In the genomic region with DNA sequence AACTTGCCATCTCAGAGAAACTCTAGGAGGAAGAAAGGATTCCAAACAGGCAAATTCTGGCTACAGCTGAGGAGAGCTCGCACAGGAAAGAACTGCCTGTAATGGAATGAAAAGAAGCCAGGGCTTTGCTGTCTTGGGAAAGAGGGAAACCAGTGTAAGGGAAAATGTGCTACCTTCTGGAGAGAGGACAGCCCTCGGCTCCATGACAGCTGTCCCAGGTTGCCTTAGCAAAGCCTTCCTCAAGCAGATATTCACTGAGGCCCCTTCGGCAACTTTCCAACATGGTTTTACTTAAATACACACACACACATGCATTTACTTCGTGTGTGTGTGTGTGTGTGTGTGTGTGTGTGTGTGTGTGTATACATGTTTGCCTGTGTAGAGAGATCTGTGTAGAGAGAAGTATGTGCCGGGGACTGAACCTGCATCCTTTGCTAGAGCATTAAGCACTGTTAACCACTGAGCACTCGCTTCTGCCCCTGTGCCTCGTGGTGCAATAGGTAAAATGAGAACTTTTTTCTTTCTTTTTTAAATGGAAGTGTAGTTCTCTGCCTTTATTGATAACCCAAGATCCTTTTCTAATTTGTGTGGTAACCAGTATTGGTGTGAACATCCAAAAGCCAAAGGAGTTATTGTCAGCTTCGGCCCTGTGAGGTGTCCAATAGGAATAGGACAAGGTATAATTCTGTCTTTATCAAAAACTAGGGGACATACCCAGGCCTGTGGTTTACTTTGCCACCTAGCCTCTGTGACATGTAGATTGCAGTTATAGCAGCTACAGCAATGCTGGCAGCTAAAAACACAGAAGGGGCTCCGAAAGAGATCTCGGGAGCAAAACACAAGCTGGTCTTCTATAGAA, we compare ENCODE assay signal across 8 mouse cellular contexts.
A peak's percentile ranks its signal among the peaks of the same experiment; 100 is the strongest.
DNase-seq lines count a peak whose midpoint lies in the region; ATAC-seq lines count a peak whose summit lies in the region.

No protein-coding gene starts in this region.

- peak overlapping the region; percentile 52 for H3K4me3 ChIP-seq in embryonic facial prominence, embryonic 11.5 days (ENCODE audit: low read depth, low read length)
- peak overlapping the region; percentile 45 for H3K4me3 ChIP-seq in hindbrain, embryonic 14.5 days (replicated peaks; ENCODE audit: low read length)

- H3K4me2 ChIP-seq in embryonic facial prominence, embryonic 11.5 days (ENCODE audit: low read depth, low read length), result peak overlapping the region; percentile 34
- peak overlapping the region; percentile 61 for H3K4me2 ChIP-seq in hindbrain, embryonic 14.5 days (replicated peaks)

- no peaks in the 10 kb centered on the region for H3K9me3 ChIP-seq in embryonic facial prominence, embryonic 11.5 days (replicated peaks; ENCODE audit: control insufficient read depth, low read length)
- no peaks in the 10 kb centered on the region for H3K9me3 ChIP-seq in hindbrain, embryonic 14.5 days (ENCODE audit: control insufficient read depth, low read length)

- peak overlapping the region; percentile 29 for H3K9ac ChIP-seq in embryonic facial prominence, embryonic 11.5 days (replicated peaks; ENCODE audit: low read length)
- H3K9ac ChIP-seq in hindbrain, embryonic 14.5 days, result peak overlapping the region; percentile 87

- no peaks in the 10 kb centered on the region for H3K27me3 ChIP-seq in embryonic facial prominence, embryonic 11.5 days (ENCODE audit: control insufficient read depth, insufficient read depth, low read length)
- no peaks in the 10 kb centered on the region for H3K27me3 ChIP-seq in hindbrain, embryonic 14.5 days (ENCODE audit: control insufficient read depth, insufficient read depth, low read length)

- no peaks in the 10 kb centered on the region for H3K36me3 ChIP-seq in embryonic facial prominence, embryonic 11.5 days (replicated peaks; ENCODE audit: control insufficient read depth, insufficient read depth, low read depth, low read length)
- no peaks in the 10 kb centered on the region for H3K36me3 ChIP-seq in hindbrain, embryonic 14.5 days (replicated peaks; ENCODE audit: control insufficient read depth, insufficient read depth)

- H3K4me1 ChIP-seq in embryonic facial prominence, embryonic 11.5 days (ENCODE audit: control insufficient read depth, insufficient read depth, low read length), result no peaks in the 10 kb centered on the region
- H3K4me1 ChIP-seq in hindbrain, embryonic 14.5 days (replicated peaks; ENCODE audit: control insufficient read depth, insufficient read depth, low read length), result peaks cover 15% of the 10 kb centered on the region; the same call in 1 of the 2 replicates

- 50% methylated on average over 10 of the region's 10 CpGs for WGBS in embryonic facial prominence, embryonic 11.5 days
- WGBS in hindbrain, embryonic 14.5 days, result 31% methylated on average over 9 of the region's 10 CpGs

- ATAC-seq in embryonic facial prominence, embryonic 11.5 days (replicated peaks; ENCODE audit: insufficient number of reproducible peaks, low FRiP score, low TSS enrichment, low read depth), result no peak
- peak; percentile 14; the same call in 1 of the 2 replicates for ATAC-seq in hindbrain, embryonic 14.5 days (ENCODE audit: low FRiP score)
- ATAC-seq in megakaryocyte progenitor cell, adult 5-6 weeks (replicated peaks; ENCODE audit: poor library complexity), result peak; percentile 49

- H3K27ac ChIP-seq in embryonic facial prominence, embryonic 11.5 days (replicated peaks; ENCODE audit: low read depth, low read length), result peak overlapping the region; percentile 87; the same call in 1 of the 2 replicates
- H3K27ac ChIP-seq in hindbrain, embryonic 14.5 days, result peak overlapping the region; percentile 96

- DNase-seq in kidney, adult 9 months, result peak; percentile 18
- no peak for DNase-seq in kidney, postnatal 10 days
- peak; percentile 49 for DNase-seq in MEL-GATA-1-ER (ENCODE audit: extremely low read depth, low read depth)
- no peak for DNase-seq in embryonic facial prominence, embryonic 11.5 days (ENCODE audit: low spot score)
- DNase-seq in hindbrain, embryonic 14.5 days (ENCODE audit: low spot score), result no peak
- peak; percentile 17 for DNase-seq in thymus, postnatal 4 days
- no peak for DNase-seq in ovary, postnatal 14 days (ENCODE audit: low spot score)

Comparison
In these comparisons a context has a peak if more than half of its experiments do, and no peak if none do; other contexts are left out.
1. DNase-seq: peak in kidney, adult 9 months (single experiment), MEL-GATA-1-ER (single experiment) and thymus, postnatal 4 days (single experiment); none in kidney, postnatal 10 days (single experiment), embryonic facial prominence, embryonic 11.5 days (single experiment), hindbrain, embryonic 14.5 days (single experiment) and ovary, postnatal 14 days (single experiment).